Comparison of ENCODE assay signal across 11 mouse cellular contexts in genomic region chr2:6391261-6391660, GRCm38 (mm10).
"Had no signal": no experiment of that assay in that cellular context is flagged by ENCODE, and none has a peak within 500 bp of the region (broad histone marks: within the 10 kb centered on the region; RNA-seq: fewer than 3 reads in every experiment).

No protein-coding gene starts in this region.

- H3K4me2 ChIP-seq: intestine, embryonic 15.5 days; kidney, embryonic 15.5 days; liver, embryonic 11.5 days; liver, embryonic 15.5 days; midbrain, embryonic 13.5 days; stomach, embryonic 15.5 days had no signal

- H3K9ac ChIP-seq: intestine, embryonic 15.5 days; kidney, embryonic 15.5 days; liver, embryonic 15.5 days; midbrain, embryonic 13.5 days; stomach, embryonic 15.5 days had no signal

- H3K4me3 ChIP-seq: intestine, embryonic 15.5 days; kidney, embryonic 15.5 days; left cerebral cortex, adult 2 months; limb, embryonic 10.5 days; liver, embryonic 15.5 days; midbrain, embryonic 13.5 days; stomach, embryonic 15.5 days had no signal

- H3K27ac ChIP-seq: intestine, embryonic 15.5 days; kidney, embryonic 15.5 days; left cerebral cortex, adult 2 months; limb, embryonic 10.5 days; liver, embryonic 15.5 days; midbrain, embryonic 13.5 days; stomach, embryonic 15.5 days had no signal

- DNase-seq: kidney, adult 18-20 months; kidney, postnatal 14 days; lung, adult 2 months had no signal

- H3K9me3 ChIP-seq: intestine, embryonic 15.5 days; kidney, embryonic 15.5 days; limb, embryonic 10.5 days; liver, embryonic 15.5 days; midbrain, embryonic 13.5 days; stomach, embryonic 15.5 days had no signal

- H3K27me3 ChIP-seq: intestine, embryonic 15.5 days; kidney, embryonic 15.5 days; liver, embryonic 15.5 days; midbrain, embryonic 13.5 days; stomach, embryonic 15.5 days had no signal

- H3K4me1 ChIP-seq: limb, embryonic 10.5 days had no signal

- H3K36me3 ChIP-seq: intestine, embryonic 15.5 days; stomach, embryonic 15.5 days had no signal

- ATAC-seq: intestine, embryonic 15.5 days; midbrain, embryonic 13.5 days had no signal
